Mouse (Mus musculus): ENCODE results near the gene Kmt2d. TPM values are rescaled to one million over a fixed set of nuclear protein-coding genes. Genes with fewer than 3 reads are reported as not detected.
A peak's percentile ranks its signal among the peaks of the same experiment; 100 is the strongest.
"Not testable (repeated sequence)": the region's sequence is repeated elsewhere in the genome, so short reads cannot be mapped to it uniquely, and the experiment has no call there.

Kmt2d gene
- 13.2 and 13.3 TPM in 2 replicates for polyA plus RNA-seq (2014; fragmentation: Nextera tagmentation; extraction: Ambion mirVana)

GRCm38 (mm10) chr15:98871070-98871915 lies at the start of gene Kmt2d:
Gene Kmt2d (minus strand): TSS chr15:98871204.
- Histone ChIP-seq H3K36me3 (ENCODE audit: control insufficient read depth, insufficient read depth, low read length) (no peaks in the 10 kb centered on the region), H3K4me1 (ENCODE audit: control insufficient read depth, insufficient read depth, low read length) (peaks cover 32% of the 10 kb centered on the region), H3K4me2 (peak within 1 kb of the TSS; percentile 100), H3K9ac (ENCODE audit: low read length) (peak within 1 kb of the TSS; percentile 95), H3K27ac (ENCODE audit: low read depth, low read length) (peak within 1 kb of the TSS; percentile 93), H3K27me3 (ENCODE audit: control insufficient read depth, insufficient read depth, low read length) (no peaks in the 10 kb centered on the region), H3K9me3 (ENCODE audit: control insufficient read depth, low read length) (no peaks in the 10 kb centered on the region), H3K4me3 (ENCODE audit: low read depth, low read length) (peak within 1 kb of the TSS; percentile 99)
- DNase-seq (ENCODE audit: low spot score, missing footprints) (peak; percentile 95), ATAC-seq (ENCODE audit: low FRiP score) (peak; percentile 73)
- under 1% methylated on average over 73 of the region's 94 CpGs for WGBS

GRCm38 (mm10) chr15:98918499-98918895 lies 47.5 kb upstream of the Kmt2d start:
- H3K9me3 ChIP-seq (ENCODE audit: control insufficient read depth, low read length); H3K27ac ChIP-seq (ENCODE audit: low read depth, low read length); H3K36me3 ChIP-seq (ENCODE audit: control insufficient read depth, insufficient read depth, low read length); ATAC-seq (ENCODE audit: low FRiP score); H3K27me3 ChIP-seq (ENCODE audit: control insufficient read depth, insufficient read depth, low read length): not testable (repeated sequence)
- peak overlapping the region; percentile 89 for H3K9ac ChIP-seq (ENCODE audit: low read length)
- peaks cover 11% of the 10 kb centered on the region for H3K4me1 ChIP-seq (ENCODE audit: control insufficient read depth, insufficient read depth, low read length)
- 32% methylated on average over 8 of the region's 8 CpGs for WGBS
- H3K4me3 ChIP-seq (ENCODE audit: low read depth, low read length): peak overlapping the region; percentile 92
- H3K4me2 ChIP-seq: peak overlapping the region; percentile 59
- peak; percentile 76 for DNase-seq (ENCODE audit: low spot score, missing footprints)

GRCm38 (mm10) chr15:98917538-98918498 lies 46.8 kb upstream of the Kmt2d start, which contains the start of gene Lmbr1l:
Gene Lmbr1l (minus strand): TSS chr15:98918231.
- under 1% methylated on average over 82 of the region's 82 CpGs for WGBS
- Histone ChIP-seq H3K4me2 (peak within 1 kb of the TSS; percentile 59), H3K9ac (ENCODE audit: low read length) (peak within 1 kb of the TSS; percentile 89), H3K27ac (ENCODE audit: low read depth, low read length) (peak within 1 kb of the TSS; percentile 89), H3K36me3 (ENCODE audit: control insufficient read depth, insufficient read depth, low read length) (no peaks in the 10 kb centered on the region), H3K9me3 (ENCODE audit: control insufficient read depth, low read length) (no peaks in the 10 kb centered on the region), H3K27me3 (ENCODE audit: control insufficient read depth, insufficient read depth, low read length) (no peaks in the 10 kb centered on the region), H3K4me1 (ENCODE audit: control insufficient read depth, insufficient read depth, low read length) (peaks cover 11% of the 10 kb centered on the region), H3K4me3 (ENCODE audit: low read depth, low read length) (peak within 1 kb of the TSS; percentile 92)
- ATAC-seq (ENCODE audit: low FRiP score) (peak; percentile 98), DNase-seq (ENCODE audit: low spot score, missing footprints) (peak; percentile 99)

- peaks cover under 1% of the 10 kb centered on the region; the same call in 1 of the 2 replicates for H3K36me3 ChIP-seq (ENCODE audit: control insufficient read depth, insufficient read depth, low read length)
- peak overlapping the region; percentile 89 for H3K27ac ChIP-seq (ENCODE audit: low read depth, low read length)
- peak overlapping the region; percentile 92 for H3K4me3 ChIP-seq (ENCODE audit: low read depth, low read length)
- H3K9ac ChIP-seq (ENCODE audit: low read length): peak overlapping the region; percentile 89
- H3K4me1 ChIP-seq (ENCODE audit: control insufficient read depth, insufficient read depth, low read length): peaks cover 11% of the 10 kb centered on the region
- ATAC-seq (ENCODE audit: low FRiP score): peak; percentile 0; the same call in 1 of the 2 replicates
- no peaks in the 10 kb centered on the region for H3K9me3 ChIP-seq (ENCODE audit: control insufficient read depth, low read length)
- WGBS: under 1% methylated on average over 14 of the region's 14 CpGs
- peak overlapping the region; percentile 59 for H3K4me2 ChIP-seq
- no peaks in the 10 kb centered on the region for H3K27me3 ChIP-seq (ENCODE audit: control insufficient read depth, insufficient read depth, low read length)
- no peak for DNase-seq (ENCODE audit: low spot score, missing footprints)
Measured at GRCm38 (mm10) chr15:98917091-98917490, 46.1 kb upstream of the Kmt2d start.

- H3K4me3 ChIP-seq (ENCODE audit: low read depth, low read length): no peak overlapping the region
- H3K36me3 ChIP-seq (ENCODE audit: control insufficient read depth, insufficient read depth, low read length): peaks cover 9% of the 10 kb centered on the region; the same call in 1 of the 2 replicates
- H3K4me1 ChIP-seq (ENCODE audit: control insufficient read depth, insufficient read depth, low read length): peaks cover 11% of the 10 kb centered on the region
- 89% methylated on average over 4 of the region's 4 CpGs for WGBS
- no peak for ATAC-seq (ENCODE audit: low FRiP score)
- peak overlapping the region; percentile 59 for H3K4me2 ChIP-seq
- no peak for DNase-seq (ENCODE audit: low spot score, missing footprints)
- no peak overlapping the region for H3K9ac ChIP-seq (ENCODE audit: low read length)
- no peaks in the 10 kb centered on the region for H3K9me3 ChIP-seq (ENCODE audit: control insufficient read depth, low read length)
- no peak overlapping the region for H3K27ac ChIP-seq (ENCODE audit: low read depth, low read length)
- no peaks in the 10 kb centered on the region for H3K27me3 ChIP-seq (ENCODE audit: control insufficient read depth, insufficient read depth, low read length)
Measured at GRCm38 (mm10) chr15:98916016-98916415, 45.0 kb upstream of the Kmt2d start.

- Histone ChIP-seq H3K4me2 (no peak overlapping the region), H3K4me3 (ENCODE audit: low read depth, low read length) (no peak overlapping the region), H3K9ac (ENCODE audit: low read length) (no peak overlapping the region), H3K36me3 (ENCODE audit: control insufficient read depth, insufficient read depth, low read length) (peaks cover 15% of the 10 kb centered on the region; the same call in 1 of the 2 replicates), H3K4me1 (ENCODE audit: control insufficient read depth, insufficient read depth, low read length) (peaks cover 11% of the 10 kb centered on the region), H3K27ac (ENCODE audit: low read depth, low read length) (no peak overlapping the region), H3K27me3 (ENCODE audit: control insufficient read depth, insufficient read depth, low read length) (no peaks in the 10 kb centered on the region), H3K9me3 (ENCODE audit: control insufficient read depth, low read length) (no peaks in the 10 kb centered on the region)
- 92% methylated on average over 6 of the region's 6 CpGs for WGBS
- DNase-seq (ENCODE audit: low spot score, missing footprints) (no peak), ATAC-seq (ENCODE audit: low FRiP score) (no peak)
Measured at GRCm38 (mm10) chr15:98914903-98915302, 43.9 kb upstream of the Kmt2d start.

- ATAC-seq (ENCODE audit: low FRiP score): no peak
- H3K27me3 ChIP-seq (ENCODE audit: control insufficient read depth, insufficient read depth, low read length): no peaks in the 10 kb centered on the region
- H3K4me3 ChIP-seq (ENCODE audit: low read depth, low read length): no peak overlapping the region
- peaks cover 16% of the 10 kb centered on the region for H3K36me3 ChIP-seq (ENCODE audit: control insufficient read depth, insufficient read depth, low read length)
- no peaks in the 10 kb centered on the region for H3K4me1 ChIP-seq (ENCODE audit: control insufficient read depth, insufficient read depth, low read length)
- no peak overlapping the region for H3K4me2 ChIP-seq
- DNase-seq (ENCODE audit: low spot score, missing footprints): peak; percentile 97
- WGBS: 25% methylated on average over 10 of the region's 10 CpGs
- H3K27ac ChIP-seq (ENCODE audit: low read depth, low read length): no peak overlapping the region
- no peaks in the 10 kb centered on the region for H3K9me3 ChIP-seq (ENCODE audit: control insufficient read depth, low read length)
- no peak overlapping the region for H3K9ac ChIP-seq (ENCODE audit: low read length)
Measured at GRCm38 (mm10) chr15:98904692-98905091, 33.7 kb upstream of the Kmt2d start.

GRCm38 (mm10) chr15:98902600-98902999 lies 31.6 kb upstream of the Kmt2d start:
- Histone ChIP-seq H3K4me2 (no peak overlapping the region), H3K9me3 (ENCODE audit: control insufficient read depth, low read length) (no peaks in the 10 kb centered on the region), H3K27ac (ENCODE audit: low read depth, low read length) (no peak overlapping the region), H3K36me3 (ENCODE audit: control insufficient read depth, insufficient read depth, low read length) (peaks cover 4% of the 10 kb centered on the region; the same call in 1 of the 2 replicates), H3K4me3 (ENCODE audit: low read depth, low read length) (no peak overlapping the region), H3K4me1 (ENCODE audit: control insufficient read depth, insufficient read depth, low read length) (peaks cover 5% of the 10 kb centered on the region), H3K27me3 (ENCODE audit: control insufficient read depth, insufficient read depth, low read length) (peaks cover 17% of the 10 kb centered on the region), H3K9ac (ENCODE audit: low read length) (no peak overlapping the region)
- 91% methylated on average over 2 of the region's 2 CpGs for WGBS
- peak; percentile 82 for DNase-seq (ENCODE audit: low spot score, missing footprints)
- no peak for ATAC-seq (ENCODE audit: low FRiP score)
